Mouse (Mus musculus) layer of hippocampus, postnatal 36 days (tissue): ENCODE results near the gene Rnf121. TPM values are rescaled to one million over a fixed set of nuclear protein-coding genes. Genes with fewer than 3 reads are reported as not detected.
A peak's percentile ranks its signal among the peaks of the same experiment; 100 is the strongest.

Experiments
- DNase-seq, 2 experiments: peaks; one replicate each; pipeline ENCODE4 v3.0.0; 2022
- total RNA-seq, 2 experiments: library from RNA; stranded (reverse); gene quantifications; 2 replicates each; pipeline ENCODE4 v1.2.3; 2021

The Rnf121 gene
- total RNA-seq = 10 to 100 TPM; 39.5 to 51.6 TPM

- DNase-seq = peak; percentile 94 to 95
Measured at GRCm38 (mm10) chr7:102065046-102065891, at the start of gene Rnf121, which contains the start of the genes Xndc1 and Xntrpc. Rnf121 (minus strand) TSS chr7:102065469. Xndc1 (plus strand) TSS chr7:102065511. Xntrpc (plus strand) TSS chr7:102065713.

DNA sequence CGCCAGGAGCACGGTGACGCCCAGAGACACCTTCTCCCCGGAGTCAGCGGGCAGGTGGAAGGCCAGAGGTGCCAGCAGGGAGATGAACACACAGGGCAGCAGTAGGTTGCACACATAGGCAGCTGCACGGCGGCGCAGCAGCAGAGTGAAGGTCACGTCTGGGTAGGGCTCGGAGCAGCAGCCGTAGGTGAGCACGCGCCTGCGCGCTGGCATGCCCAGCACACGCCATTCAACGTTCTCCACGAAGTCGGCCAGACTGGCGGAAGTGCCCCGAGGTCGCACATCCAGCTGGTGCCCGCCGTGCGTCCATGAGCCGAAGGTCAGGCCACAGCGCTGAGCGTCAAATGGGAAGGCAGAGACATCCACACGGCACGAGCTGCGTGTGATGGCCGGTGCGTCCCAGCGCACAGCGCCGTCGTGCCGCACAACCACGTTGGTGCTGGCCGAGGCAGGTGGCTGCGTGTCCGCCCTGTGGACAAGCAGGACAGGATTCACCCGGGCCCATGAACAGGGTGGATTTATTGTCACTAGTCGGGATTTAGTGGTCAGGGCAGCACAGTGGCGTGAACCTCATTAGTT, 48.0 kb upstream of the Rnf121 start:
- no peak for DNase-seq

- DNase-seq = no peak
Measured at GRCm38 (mm10) chr7:102109746-102110145, 44.5 kb upstream of the Rnf121 start.

- DNase-seq = no peak
Measured at GRCm38 (mm10) chr7:102109171-102109570, 43.9 kb upstream of the Rnf121 start, which contains the start of gene Art5. Art5 (minus strand) TSS chr7:102109489.

- DNase-seq = no peak
Measured at GRCm38 (mm10) chr7:102108206-102108605, 42.9 kb upstream of the Rnf121 start.

DNA sequence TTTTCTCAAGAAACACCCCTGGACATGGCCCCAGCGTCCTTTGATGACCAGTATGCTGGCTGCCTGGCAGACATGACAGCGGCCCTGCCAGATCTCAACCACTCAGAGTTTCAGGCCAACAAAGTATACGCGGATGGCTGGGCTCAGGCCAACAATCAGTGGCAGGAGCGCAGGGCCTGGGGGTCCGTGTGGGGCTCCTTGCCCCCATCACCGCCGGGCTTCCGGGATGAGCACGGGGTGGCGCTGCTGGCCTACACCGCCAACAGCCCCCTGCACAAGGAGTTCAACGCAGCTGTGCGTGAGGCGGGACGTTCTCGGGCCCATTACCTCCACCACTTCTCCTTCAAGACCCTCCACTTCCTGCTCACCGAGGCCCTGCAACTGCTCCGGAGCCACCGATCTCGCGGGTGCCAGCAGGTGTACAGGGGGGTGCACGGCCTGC, 41.5 kb upstream of the Rnf121 start:
- DNase-seq = no peak

GRCm38 (mm10) chr7:102104126-102104525, 38.9 kb upstream of the Rnf121 start:
- no peak for DNase-seq

GRCm38 (mm10) chr7:102103555-102103954, 38.3 kb upstream of the Rnf121 start:
- no peak for DNase-seq

DNA sequence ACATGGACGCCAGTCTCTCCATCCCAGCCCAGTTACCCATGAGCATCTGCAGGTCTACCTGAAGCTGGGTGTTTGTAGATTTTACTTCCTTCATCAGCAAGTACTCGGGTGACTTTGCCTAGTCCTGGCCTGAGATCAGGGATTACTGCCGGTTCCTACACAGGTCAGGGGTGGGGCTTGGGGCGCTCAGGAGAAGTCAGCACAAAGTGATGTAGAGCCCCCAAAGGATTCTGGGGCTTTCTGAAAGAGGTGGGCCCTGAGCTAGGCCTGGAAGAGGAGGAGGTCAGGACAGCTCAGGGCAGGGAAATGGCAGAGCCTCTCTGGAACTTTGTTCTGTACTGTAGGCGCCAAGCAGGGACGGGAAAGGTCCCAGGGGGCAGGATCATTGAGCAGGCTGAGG, 37.4 kb upstream of the Rnf121 start:
- no peak for DNase-seq

GRCm38 (mm10) chr7:102102241-102102640, 37.0 kb upstream of the Rnf121 start:
- no peak for DNase-seq

- DNase-seq = no peak
Measured at GRCm38 (mm10) chr7:102101487-102101886, 36.2 kb upstream of the Rnf121 start, which contains the start of gene Art1. Art1 (plus strand) TSS chr7:102101743.

- DNase-seq = no peak
Measured at GRCm38 (mm10) chr7:102100868-102101267, 35.6 kb upstream of the Rnf121 start.

- DNase-seq = no peak
Measured at GRCm38 (mm10) chr7:102099760-102100661, 34.7 kb upstream of the Rnf121 start.

GRCm38 (mm10) chr7:102087336-102087735, 22.1 kb upstream of the Rnf121 start:
- no peak for DNase-seq

DNA sequence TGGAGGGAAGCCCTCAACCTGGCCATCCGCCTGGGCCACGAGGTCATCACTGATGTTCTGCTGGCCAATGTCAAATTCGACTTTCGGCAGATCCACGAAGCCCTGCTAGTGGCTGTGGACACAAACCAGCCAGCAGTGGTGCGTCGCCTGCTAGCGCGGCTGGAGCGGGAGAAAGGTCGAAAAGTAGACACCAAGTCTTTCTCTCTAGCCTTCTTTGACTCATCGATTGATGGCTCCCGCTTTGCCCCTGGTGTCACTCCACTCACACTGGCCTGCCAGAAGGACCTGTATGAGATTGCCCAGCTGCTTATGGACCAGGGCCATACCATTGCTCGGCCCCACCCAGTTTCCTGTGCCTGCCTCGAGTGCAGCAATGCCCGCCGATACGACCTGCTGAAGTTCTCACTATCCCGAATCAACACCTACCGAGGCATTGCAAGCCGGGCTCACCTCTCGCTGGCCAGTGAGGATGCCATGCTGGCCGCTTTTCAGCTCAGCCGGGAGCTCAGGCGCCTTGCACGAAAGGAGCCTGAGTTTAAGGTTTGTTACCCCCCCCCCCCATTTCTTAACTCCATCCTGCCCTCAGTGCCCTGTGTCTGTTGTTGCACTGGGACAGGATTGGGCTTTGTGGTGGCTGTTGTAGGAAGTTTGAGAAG, 18.9 kb upstream of the Rnf121 start:
- no peak for DNase-seq

GRCm38 (mm10) chr7:102082816-102083215, 17.5 kb upstream of the Rnf121 start, which contains the start of gene Trpc2:
Trpc2 (plus strand) TSS chr7:102083116.
- DNase-seq = no peak

- DNase-seq = no peak
Measured at GRCm38 (mm10) chr7:102081784-102082183, 16.5 kb upstream of the Rnf121 start.

- no peak for DNase-seq
Measured at GRCm38 (mm10) chr7:102080311-102080710, 15.0 kb upstream of the Rnf121 start.

DNA sequence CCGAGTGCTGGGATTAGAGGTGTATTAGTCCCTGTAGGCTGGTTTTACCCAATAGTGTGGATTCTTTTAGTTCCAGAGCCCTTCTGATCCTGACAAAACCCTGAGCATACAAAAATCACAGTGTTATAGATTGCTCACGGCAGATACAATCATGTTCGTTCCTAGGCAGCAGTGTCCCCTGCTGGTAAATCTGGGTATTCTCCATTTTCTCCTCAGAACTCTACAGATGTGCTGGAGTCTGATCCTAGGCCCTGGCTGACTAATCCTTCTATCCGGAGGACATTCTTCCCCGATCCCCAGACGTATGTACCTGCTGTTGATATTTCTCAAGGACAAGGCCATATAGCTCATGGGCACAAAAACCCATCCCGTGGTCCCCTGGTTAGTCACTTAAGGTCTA, 13.2 kb upstream of the Rnf121 start:
- no peak for DNase-seq

DNA sequence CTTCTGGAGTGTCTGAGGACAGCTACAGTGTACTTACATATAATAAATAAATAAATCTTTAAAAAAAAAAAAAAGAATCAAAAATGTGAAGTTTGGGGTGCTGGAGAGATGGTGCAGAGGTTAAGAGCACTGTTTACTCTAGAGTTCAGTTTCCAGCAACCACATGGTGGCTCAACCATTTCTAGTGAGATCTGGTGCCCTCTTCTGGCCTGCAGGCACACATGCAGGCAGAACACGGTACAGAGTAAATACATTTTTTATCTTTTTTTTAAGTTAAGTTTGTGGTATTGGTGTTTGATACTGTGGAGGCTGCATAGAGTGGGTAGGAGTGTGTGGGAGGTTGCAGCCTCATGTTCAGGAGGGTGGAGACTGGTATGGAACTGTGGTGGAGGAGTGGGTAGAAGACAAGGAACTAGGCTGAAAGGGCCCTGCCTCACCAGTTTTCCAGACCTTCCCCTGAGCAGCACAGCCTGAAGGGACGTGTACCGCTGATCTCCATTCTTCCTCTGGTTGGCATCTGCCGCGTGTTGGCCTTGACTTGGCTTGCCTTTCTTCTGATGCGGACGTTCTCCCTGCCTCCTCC, 11.5 kb upstream of the Rnf121 start:
- no peak for DNase-seq

GRCm38 (mm10) chr7:102066363-102066762, 1.1 kb upstream of the Rnf121 start:
- no peak for DNase-seq

DNA sequence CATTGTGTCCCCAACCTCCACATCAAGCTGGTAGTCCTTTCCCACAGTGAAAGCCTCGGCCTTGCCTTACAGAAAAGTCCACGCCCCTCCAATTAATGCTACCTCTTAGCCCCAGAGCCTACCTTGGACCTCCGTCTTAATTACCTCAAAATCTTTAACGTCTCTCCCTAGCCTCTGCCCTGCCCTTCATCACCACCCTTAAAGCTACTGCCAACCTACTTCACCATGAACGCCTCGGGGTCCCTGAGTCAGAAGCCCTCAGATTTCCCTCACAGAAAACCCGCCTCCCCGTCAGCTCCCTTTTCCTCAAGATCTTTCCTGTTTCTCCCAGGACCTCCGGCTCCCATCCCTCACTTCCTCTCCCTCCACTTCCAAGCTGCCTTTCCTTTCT, 619 bp downstream of the Rnf121 start:
- no peak for DNase-seq
